Mouse (Mus musculus): Measurements from ENCODE around the gene Gm30191.

DNA sequence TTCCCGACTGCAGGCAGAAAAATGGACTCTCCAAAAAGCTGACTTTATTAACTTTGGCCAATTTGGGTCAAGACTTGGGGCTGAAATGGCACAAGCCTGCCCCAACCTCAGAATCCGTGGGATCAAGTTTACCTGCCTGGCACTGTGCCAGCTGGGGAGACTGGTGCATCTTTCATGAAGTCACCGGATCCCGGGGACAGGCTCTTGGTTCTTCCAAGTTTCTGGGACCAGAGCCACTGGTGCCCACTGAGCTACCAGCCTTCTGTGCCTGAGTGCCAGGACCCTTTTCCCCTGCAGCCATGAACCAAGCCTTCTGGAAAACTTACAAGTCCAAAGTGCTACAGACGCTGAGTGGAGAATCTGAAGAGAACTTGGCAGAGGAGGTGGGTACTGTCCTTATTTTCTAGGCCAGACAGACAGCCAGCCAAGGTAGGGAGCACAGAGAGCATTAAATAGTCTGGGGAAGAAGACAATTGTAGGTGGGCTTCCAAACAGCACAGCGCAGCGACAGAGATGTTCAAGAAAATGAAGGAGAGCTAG lies at the start of gene Gm30191:
- TF ChIP-seq CTCF (IDR thresholded peaks at IDR 0.05; ENCODE audit: low read depth) (no peak), EP300 (IDR thresholded peaks at IDR 0.05; ENCODE audit: low read depth) (no peak)

Data from liver, embryonic 14.5 days (tissue).